Mouse (Mus musculus): ENCODE data around the gene Gabpb1. TPM values are rescaled to one million over a fixed set of nuclear protein-coding genes. Genes with fewer than 3 reads are reported as not detected.

Gene Gabpb1
- polyA plus RNA-seq, 2 experiments from 2014 or later: 55.8 to 63.8 TPM

DNA sequence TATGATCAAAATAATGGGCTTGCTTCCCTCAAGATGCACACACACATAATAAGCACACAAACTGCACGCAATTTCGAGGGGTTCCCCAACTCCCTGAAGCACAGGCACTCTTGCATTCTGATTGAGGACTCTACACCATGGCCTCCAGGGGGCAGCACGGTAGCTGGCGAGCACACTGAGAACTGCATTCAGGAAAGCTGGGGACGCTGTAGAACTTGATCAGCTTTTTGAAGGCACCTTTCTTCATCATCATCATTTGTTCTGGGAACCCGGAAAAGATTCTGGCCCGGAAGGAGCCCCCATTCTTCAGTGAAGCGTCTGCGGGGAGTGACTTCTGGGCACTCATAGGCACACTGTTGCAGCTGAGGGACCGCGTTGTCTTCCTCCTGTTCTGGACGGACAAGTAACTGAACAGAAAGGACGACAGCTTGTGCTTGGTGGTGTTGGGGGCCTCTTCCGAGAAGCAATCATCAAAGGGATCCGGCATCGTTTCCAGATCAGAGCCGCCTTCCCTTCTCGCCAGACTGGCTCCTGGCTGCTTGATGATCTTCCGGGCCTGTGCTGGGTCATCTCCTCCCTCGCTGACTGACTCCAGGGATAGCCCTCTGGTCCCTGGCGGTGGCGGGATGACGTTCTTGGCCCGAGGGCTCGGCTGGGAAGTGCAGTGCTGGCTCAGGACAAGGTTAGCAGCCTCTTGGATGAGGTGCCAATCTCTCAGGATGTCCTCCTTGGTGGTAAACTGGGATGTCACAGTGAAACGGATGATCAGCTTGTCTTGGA, 82.1 kb downstream of the Gabpb1 start:
- ATAC-seq: peak; percentile 66

DNA sequence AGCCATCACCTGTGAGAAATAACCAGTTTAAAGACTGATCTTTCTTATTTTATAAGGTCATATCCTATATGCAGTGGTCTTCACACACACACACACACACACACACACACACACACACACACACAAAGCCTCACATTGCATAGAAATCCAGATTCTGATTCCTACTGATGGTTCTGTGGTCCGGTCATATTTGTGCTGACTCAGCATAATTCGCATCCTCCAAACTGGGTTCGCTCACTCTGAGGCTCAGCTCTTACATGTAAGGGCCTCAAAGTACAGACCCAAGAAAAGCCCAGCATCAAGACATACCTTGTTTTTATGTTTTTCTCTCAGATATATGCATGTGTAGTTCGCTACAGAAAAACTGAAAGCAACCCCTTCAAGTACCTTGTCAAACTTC, 84.8 kb downstream of the Gabpb1 start:
- ATAC-seq: no peak

DNA sequence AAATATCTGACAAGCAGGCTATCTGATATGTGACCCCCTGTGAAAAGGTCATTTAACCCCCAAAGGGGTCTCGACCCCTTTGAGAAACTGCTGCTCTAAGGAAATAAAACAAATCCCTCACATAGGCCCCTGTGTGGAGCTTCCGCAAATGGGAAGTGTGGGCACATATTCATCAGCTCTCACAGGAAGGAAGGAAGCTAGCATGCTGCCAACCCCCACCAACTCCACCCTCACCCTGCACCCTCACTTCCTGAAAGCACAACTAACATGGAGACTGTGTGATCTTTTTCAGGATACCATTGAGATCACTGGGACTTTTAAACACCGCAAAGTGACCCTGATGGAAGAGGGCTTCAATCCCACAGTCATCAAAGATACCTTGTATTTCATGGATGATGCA, 88.7 kb downstream of the Gabpb1 start:
- no peak for ATAC-seq

- ATAC-seq: no peak
Measured at GRCm38 (mm10) chr2:126584621-126585369, 91.3 kb downstream of the Gabpb1 start.

GRCm38 (mm10) chr2:126583960-126584359, 92.2 kb downstream of the Gabpb1 start:
- no peak for ATAC-seq

- no peak for ATAC-seq
Measured at GRCm38 (mm10) chr2:126579282-126579681, 96.9 kb downstream of the Gabpb1 start.

Other genes with a start within 250 kb of the Gabpb1 start
- gene Atp8b4, start 175.7 kb downstream of the Gabpb1 start, polyA plus RNA-seq (2017; shearing (Covaris generic)): under 1 TPM; 0.24 to 0.96 TPM
- gene Slc27a2, start 123.9 kb downstream of the Gabpb1 start, polyA plus RNA-seq (2017; shearing (Covaris generic)): not detected
- gene Hdc, start 57.0 kb downstream of the Gabpb1 start, polyA plus RNA-seq (2017; shearing (Covaris generic)): under 1 TPM; 0.42 to 0.61 TPM
- gene Usp8, start 31.0 kb upstream of the Gabpb1 start, polyA plus RNA-seq (2017; shearing (Covaris generic)): 10 to 100 TPM; 38.8 to 52.2 TPM
- gene Usp50, start 107.1 kb upstream of the Gabpb1 start, polyA plus RNA-seq (2017; shearing (Covaris generic)): 1 to 10 TPM; 5.0 to 8.9 TPM
- gene Trpm7, start 199.9 kb upstream of the Gabpb1 start, polyA plus RNA-seq (2017; shearing (Covaris generic)): 10 to 100 TPM; 50.9 to 58.6 TPM

All from CD4-positive, CD25-positive, alpha-beta regulatory T cell, adult 4 months (primary cell).